Mouse (Mus musculus) G1E (cell line): ENCODE measurements at regions not wholly inside any gene's neighbourhood (a gene's known extent, or its start where the extent isn't known, plus 50 kb on each side); places are given as distances from the start of the nearest gene placed in this dataset.

Experiments used
- ATAC-seq: 2 replicates; pipeline ENCODE4 v1.8.0; 2016; ENCODE audit warnings: mild to moderate bottlenecking; ENCODE audit not compliant: insufficient number of reproducible peaks, poor library complexity, low FRiP score, severe bottlenecking; ENCODE audit errors: extremely low read depth
- DNase-seq: peaks from one replicate; pipeline ENCODE4 v3.0.0; 2012; ENCODE audit warnings: low spot score
- H3K27me3 ChIP-seq: 2 replicates; pipeline ENCODE4 v1.6.1; 2012; ENCODE audit warnings: mild to moderate bottlenecking, low read length, inconsistent platforms; ENCODE audit not compliant: insufficient read depth
- H3K36me3 ChIP-seq: replicated peaks from 2 replicates; pipeline ENCODE3; 2012; ENCODE audit warnings: mild to moderate bottlenecking, inconsistent platforms
- H3K4me1 ChIP-seq: 2 replicates; pipeline ENCODE4 v1.6.1; 2012; ENCODE audit warnings: low read depth, low read length, inconsistent platforms, mixed read lengths; ENCODE audit not compliant: insufficient read depth
- H3K4me3 ChIP-seq: 2 replicates; pipeline ENCODE4 v1.5.1; 2012; ENCODE audit warnings: low read depth, mild to moderate bottlenecking, inconsistent platforms, low read length, moderate library complexity, mixed read lengths
- H3K9me3 ChIP-seq: replicated peaks from 2 replicates; pipeline ENCODE4 v1.6.1; 2012; ENCODE audit warnings: inconsistent platforms
- CTCF ChIP-seq: IDR thresholded peaks from 2 replicates; pipeline ENCODE4 v1.5.1; 2012; ENCODE audit warnings: low read depth, low read length, inconsistent platforms, mixed read lengths
- GATA1 ChIP-seq: IDR thresholded peaks from 2 replicates; pipeline ENCODE4 v1.6.1; 2012; ENCODE audit warnings: borderline replicate concordance, low read length, inconsistent platforms, mixed read lengths
- GATA2 ChIP-seq: IDR thresholded peaks from 2 replicates; pipeline ENCODE4 v1.6.1; 2012; ENCODE audit warnings: low read depth, low read length, inconsistent platforms, borderline replicate concordance
- POLR2AphosphoS5 ChIP-seq: IDR thresholded peaks from 2 replicates; pipeline ENCODE4 v1.6.1; 2012; ENCODE audit warnings: low read depth, low read length, inconsistent platforms; ENCODE audit not compliant: insufficient replicate concordance
- TAL1 ChIP-seq: conservative IDR thresholded peaks from 2 replicates; pipeline ENCODE4 v1.6.1; 2012; ENCODE audit warnings: low read depth, low read length, inconsistent platforms, mixed read lengths

- no peak for ATAC-seq
- Histone ChIP-seq H3K4me3 (no peak overlapping the region), H3K27me3 (no peaks in the 10 kb centered on the region), H3K36me3 (no peaks in the 10 kb centered on the region), H3K4me1 (no peaks in the 10 kb centered on the region), H3K9me3 (peaks cover 7% of the 10 kb centered on the region)
- no peak for DNase-seq
- no peak for TF ChIP-seq POLR2AphosphoS5
- TF ChIP-seq GATA1: no peak
- no peak for TF ChIP-seq GATA2
- TF ChIP-seq TAL1: no peak
- TF ChIP-seq CTCF: no peak
These were observed 444.8 kb downstream of the Tox3 start for GRCm38 (mm10) chr8:89903346-89903745.

GRCm38 (mm10) chr8:89872768-89873167 lies 475.4 kb downstream of the Tox3 start:
- Histone ChIP-seq H3K27me3 (no peaks in the 10 kb centered on the region), H3K4me3 (no peak overlapping the region), H3K4me1 (no peaks in the 10 kb centered on the region), H3K36me3 (no peaks in the 10 kb centered on the region), H3K9me3 (peaks cover 22% of the 10 kb centered on the region)
- no peak for TF ChIP-seq GATA1
- no peak for TF ChIP-seq TAL1
- no peak for TF ChIP-seq CTCF
- TF ChIP-seq GATA2: no peak
- TF ChIP-seq POLR2AphosphoS5: no peak
- DNase-seq: no peak
- ATAC-seq: no peak

- no peak for TF ChIP-seq CTCF
- TF ChIP-seq POLR2AphosphoS5: no peak
- TF ChIP-seq GATA2: no peak
- TF ChIP-seq GATA1: no peak
- no peak for TF ChIP-seq TAL1
- Histone ChIP-seq H3K9me3 (peaks cover 22% of the 10 kb centered on the region), H3K4me1 (no peaks in the 10 kb centered on the region), H3K27me3 (no peaks in the 10 kb centered on the region), H3K4me3 (no peak overlapping the region), H3K36me3 (no peaks in the 10 kb centered on the region)
- ATAC-seq (no peak), DNase-seq (no peak)
These were observed 476.2 kb downstream of the Tox3 start for GRCm38 (mm10) chr8:89871966-89872365.

GRCm38 (mm10) chr8:89859813-89860212 lies 488.3 kb downstream of the Tox3 start:
- H3K27me3 ChIP-seq: no peaks in the 10 kb centered on the region
- DNase-seq (no peak), ATAC-seq (no peak)
- peaks cover 20% of the 10 kb centered on the region for H3K9me3 ChIP-seq
- no peak overlapping the region for H3K4me3 ChIP-seq
- H3K36me3 ChIP-seq: no peaks in the 10 kb centered on the region
- no peaks in the 10 kb centered on the region for H3K4me1 ChIP-seq
- TF ChIP-seq POLR2AphosphoS5 (no peak), TAL1 (no peak), GATA2 (no peak), CTCF (no peak), GATA1 (no peak)

GRCm38 (mm10) chr8:89858706-89859385 lies 489.3 kb downstream of the Tox3 start:
- Histone ChIP-seq H3K27me3 (no peaks in the 10 kb centered on the region), H3K36me3 (no peaks in the 10 kb centered on the region), H3K4me3 (no peak overlapping the region), H3K4me1 (no peaks in the 10 kb centered on the region), H3K9me3 (peaks cover 18% of the 10 kb centered on the region)
- no peak for TF ChIP-seq TAL1
- no peak for TF ChIP-seq POLR2AphosphoS5
- TF ChIP-seq CTCF: no peak
- no peak for TF ChIP-seq GATA1
- no peak for TF ChIP-seq GATA2
- DNase-seq (no peak), ATAC-seq (no peak)

GRCm38 (mm10) chr8:89855556-89855955 lies 492.6 kb downstream of the Tox3 start:
- ATAC-seq (no peak), DNase-seq (no peak)
- Histone ChIP-seq H3K4me1 (no peaks in the 10 kb centered on the region), H3K27me3 (no peaks in the 10 kb centered on the region), H3K36me3 (no peaks in the 10 kb centered on the region), H3K4me3 (no peak overlapping the region), H3K9me3 (peaks cover 15% of the 10 kb centered on the region)
- TF ChIP-seq POLR2AphosphoS5 (no peak), GATA1 (no peak), GATA2 (no peak), TAL1 (no peak), CTCF (no peak)

GRCm38 (mm10) chr8:89850209-89850796 lies 497.8 kb downstream of the Tox3 start:
- no peaks in the 10 kb centered on the region for H3K27me3 ChIP-seq
- no peak overlapping the region for H3K4me3 ChIP-seq
- DNase-seq (no peak), ATAC-seq (no peak)
- no peaks in the 10 kb centered on the region for H3K36me3 ChIP-seq
- H3K9me3 ChIP-seq: peaks cover 9% of the 10 kb centered on the region; the same call in 1 of the 2 replicates
- TF ChIP-seq GATA2: no peak
- no peak for TF ChIP-seq GATA1
- no peak for TF ChIP-seq CTCF
- no peak for TF ChIP-seq POLR2AphosphoS5
- no peak for TF ChIP-seq TAL1
- no peaks in the 10 kb centered on the region for H3K4me1 ChIP-seq
